Mouse (Mus musculus): ENCODE data around the gene Setd5.

DNA sequence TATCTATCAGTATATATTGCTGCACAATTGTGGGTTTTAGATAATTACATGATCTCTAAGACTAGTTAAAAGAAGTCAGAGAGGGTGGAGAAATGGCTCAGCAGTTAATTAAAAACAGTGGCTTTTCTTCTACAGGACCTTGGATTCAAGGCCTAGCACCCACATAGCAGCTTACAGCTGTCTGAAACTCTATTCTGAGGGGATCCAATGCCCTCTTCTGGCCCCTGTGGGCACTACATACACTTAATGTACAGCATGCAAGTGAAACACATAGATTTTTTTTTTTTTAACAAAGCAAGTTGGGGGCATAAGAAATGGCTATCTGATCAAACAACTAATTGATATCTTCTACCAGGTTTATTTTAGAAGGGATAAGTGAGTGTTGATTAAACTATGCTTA, 26.6 kb downstream of the Setd5 start:
- TF ChIP-seq POLR2A (IDR thresholded peaks at IDR 0.05; ENCODE audit: control insufficient read depth, low read depth, low read length) = no peak
- TF ChIP-seq CTCF (IDR thresholded peaks at IDR 0.05; ENCODE audit: control insufficient read depth, insufficient read depth, insufficient replicate concordance, low read depth, low read length) = no peak

All from testis, adult 2 months (tissue).